16 mouse cellular contexts compared by ENCODE assay signal in genomic region chr10:24592969-24593368, GRCm38 (mm10). TPM values are rescaled to one million over a fixed set of nuclear protein-coding genes. Genes with fewer than 3 reads are reported as not detected.
A peak's percentile ranks its signal among the peaks of the same experiment; 100 is the strongest.
DNase-seq lines count a peak whose midpoint lies in the region; ATAC-seq lines count a peak whose summit lies in the region.
"Had no signal": no experiment of that assay in that cellular context is flagged by ENCODE, and none has a peak within 500 bp of the region (broad histone marks: within the 10 kb centered on the region; RNA-seq: fewer than 3 reads in every experiment).

No protein-coding gene starts in this region.

- H3K36me3 ChIP-seq in forebrain, embryonic 10.5 days (replicated peaks), result peaks cover 17% of the 10 kb centered on the region
- H3K36me3 ChIP-seq in forebrain, embryonic 16.5 days (ENCODE audit: control insufficient read depth, insufficient read depth), result no peaks in the 10 kb centered on the region
- H3K36me3 ChIP-seq in lung, embryonic 16.5 days (ENCODE audit: control insufficient read depth, insufficient read depth, low read length), result no peaks in the 10 kb centered on the region
- H3K36me3 ChIP-seq: forebrain, embryonic 15.5 days; midbrain, embryonic 15.5 days had no signal

- peaks cover 61% of the 10 kb centered on the region for H3K4me1 ChIP-seq in forebrain, embryonic 10.5 days
- H3K4me1 ChIP-seq in forebrain, embryonic 16.5 days (replicated peaks; ENCODE audit: control insufficient read depth, insufficient read depth, low read length), result peaks cover 15% of the 10 kb centered on the region
- H3K4me1 ChIP-seq in lung, embryonic 16.5 days (replicated peaks; ENCODE audit: control insufficient read depth, insufficient read depth, low read length), result peaks cover 44% of the 10 kb centered on the region

- no peaks in the 10 kb centered on the region for H3K27me3 ChIP-seq in forebrain, embryonic 10.5 days (ENCODE audit: poor library complexity, severe bottlenecking)
- peaks cover 4% of the 10 kb centered on the region; the same call in 1 of the 2 replicates for H3K27me3 ChIP-seq in forebrain, embryonic 16.5 days (replicated peaks; ENCODE audit: control insufficient read depth, insufficient read depth, low read length)
- H3K27me3 ChIP-seq in lung, embryonic 16.5 days (ENCODE audit: control insufficient read depth, insufficient read depth, low read depth, low read length), result no peaks in the 10 kb centered on the region
- H3K27me3 ChIP-seq: forebrain, embryonic 15.5 days; midbrain, embryonic 15.5 days had no signal

- DNase-seq in forebrain, embryonic 10.5 days (ENCODE audit: extremely low spot score, low spot score), result no peak
- no peak for DNase-seq in lung, postnatal 10 days
- DNase-seq in induced T-regulatory cell, adult 2 months (ENCODE audit: low read depth), result peak; percentile 51
- DNase-seq in left cerebral cortex, adult 18-20 months (ENCODE audit: low spot score in 2 of 2), result no peak
- DNase-seq in adrenal gland, postnatal 14 days, result no peak
- DNase-seq in urinary bladder, postnatal 14 days (ENCODE audit: low spot score), result no peak
- DNase-seq: adrenal gland, postnatal 10 days; cerebellum, postnatal 36 days; kidney, adult 11 months; kidney, postnatal 36 days; right cerebral cortex, postnatal 25 days had no signal

- no peaks in the 10 kb centered on the region for H3K9me3 ChIP-seq in forebrain, embryonic 10.5 days
- H3K9me3 ChIP-seq in forebrain, embryonic 16.5 days (ENCODE audit: control insufficient read depth, low read length), result no peaks in the 10 kb centered on the region
- H3K9me3 ChIP-seq in lung, embryonic 16.5 days (ENCODE audit: control insufficient read depth, low read length), result no peaks in the 10 kb centered on the region
- H3K9me3 ChIP-seq: forebrain, embryonic 15.5 days; midbrain, embryonic 15.5 days had no signal

- no peak overlapping the region for H3K9ac ChIP-seq in forebrain, embryonic 16.5 days (replicated peaks; ENCODE audit: low read depth, low read length)
- H3K9ac ChIP-seq in lung, embryonic 16.5 days (ENCODE audit: low read length), result no peak overlapping the region
- H3K9ac ChIP-seq: forebrain, embryonic 15.5 days; hindbrain, embryonic 14.5 days; midbrain, embryonic 15.5 days had no signal

- H3K27ac ChIP-seq in forebrain, embryonic 10.5 days, result peak overlapping the region; percentile 51; the same call in 1 of the 2 replicates
- H3K27ac ChIP-seq in forebrain, embryonic 16.5 days (ENCODE audit: low read length), result no peak overlapping the region
- peak overlapping the region; percentile 4 for H3K27ac ChIP-seq in lung, embryonic 16.5 days (ENCODE audit: low read length)
- H3K27ac ChIP-seq: forebrain, embryonic 15.5 days; hindbrain, embryonic 14.5 days; midbrain, embryonic 15.5 days had no signal

- no peak overlapping the region for H3K4me3 ChIP-seq in forebrain, embryonic 10.5 days
- H3K4me3 ChIP-seq in forebrain, embryonic 16.5 days (replicated peaks; ENCODE audit: low read length), result no peak overlapping the region
- no peak overlapping the region for H3K4me3 ChIP-seq in lung, embryonic 16.5 days (ENCODE audit: low read length)
- H3K4me3 ChIP-seq: forebrain, embryonic 15.5 days; midbrain, embryonic 15.5 days had no signal

- WGBS in forebrain, embryonic 10.5 days, result 83% methylated on average over 7 of the region's 7 CpGs
- 91% methylated on average over 7 of the region's 7 CpGs for WGBS in forebrain, embryonic 16.5 days
- 31% methylated on average over 7 of the region's 7 CpGs for WGBS in lung, embryonic 16.5 days

- ATAC-seq in forebrain, embryonic 16.5 days, result no peak
- ATAC-seq in lung, embryonic 16.5 days (ENCODE audit: low read depth), result no peak
- ATAC-seq: forebrain, embryonic 15.5 days; midbrain, embryonic 15.5 days had no signal

- no peak overlapping the region for H3K4me2 ChIP-seq in forebrain, embryonic 16.5 days (ENCODE audit: low read length)
- no peak overlapping the region for H3K4me2 ChIP-seq in lung, embryonic 16.5 days (ENCODE audit: low read depth, low read length)
- H3K4me2 ChIP-seq: forebrain, embryonic 15.5 days; hindbrain, embryonic 14.5 days; midbrain, embryonic 15.5 days had no signal

RNA-seq across cellular contexts. Expression of gene Ccn2, which starts 2.3 kb away (rescaled TPM):
- polyA plus RNA-seq in forebrain, embryonic 10.5 days (2016; fragmentation: Nextera tagmentation; extraction: Ambion mirVana), result 11.2 and 11.7 TPM in 2 replicates
- polyA plus RNA-seq in forebrain, embryonic 16.5 days (2015; fragmentation: Nextera tagmentation; extraction: Ambion mirVana), result 3.0 and 3.5 TPM in 2 replicates
- polyA plus RNA-seq in lung, embryonic 16.5 days (2015; fragmentation: Nextera tagmentation; extraction: Ambion mirVana), result 12.8 and 15.1 TPM in 2 replicates
- 10 to 100 TPM; 30.6 to 36.4 TPM for total RNA-seq in left cerebral cortex, adult 18-20 months (2021)
- total RNA-seq in adrenal gland, postnatal 14 days (2021), result 34.8 and 45.0 TPM in 2 replicates
